ENCODE assay signal across 19 mouse cellular contexts in genomic region chr12:52318426-52318825, GRCm38 (mm10).
"Had no signal": no experiment of that assay in that cellular context is flagged by ENCODE, and none has a peak within 500 bp of the region (broad histone marks: within the 10 kb centered on the region; RNA-seq: fewer than 3 reads in every experiment).

No protein-coding gene starts in this region.

- ATAC-seq: hindbrain, postnatal 0 days; inflammation-experienced regulatory T-cells, adult 6 months; intestine, embryonic 16.5 days; liver, postnatal 0 days; lung, postnatal 0 days; midbrain, embryonic 15.5 days had no signal

- DNase-seq: left cerebral cortex, postnatal 4 days; liver; liver, postnatal 0 days; lung, embryonic 14.5 days; lung, postnatal 36 days; retina, postnatal 1 day; thymus, adult 18-20 months; thymus, postnatal 36 days had no signal

- H3K27me3 ChIP-seq: limb, embryonic 13.5 days; megakaryocyte, embryonic 14.5 days; midbrain, embryonic 15.5 days; neural tube, embryonic 13.5 days had no signal

- H3K4me1 ChIP-seq: limb, embryonic 13.5 days; megakaryocyte, embryonic 14.5 days; midbrain, embryonic 15.5 days; neural tube, embryonic 13.5 days had no signal

- H3K9me3 ChIP-seq: limb, embryonic 13.5 days; megakaryocyte, embryonic 14.5 days; midbrain, embryonic 15.5 days had no signal

- H3K36me3 ChIP-seq: limb, embryonic 13.5 days; midbrain, embryonic 10.5 days; midbrain, embryonic 15.5 days; neural tube, embryonic 13.5 days had no signal

- H3K4me3 ChIP-seq: limb, embryonic 13.5 days; megakaryocyte, embryonic 14.5 days; midbrain, embryonic 10.5 days; midbrain, embryonic 15.5 days; neural tube, embryonic 13.5 days had no signal

- H3K27ac ChIP-seq: hindbrain, embryonic 14.5 days; hindbrain, postnatal 0 days; limb, embryonic 13.5 days; liver, embryonic 14.5 days; midbrain, embryonic 10.5 days; midbrain, embryonic 15.5 days; neural tube, embryonic 13.5 days had no signal

- H3K9ac ChIP-seq: hindbrain, embryonic 14.5 days; limb, embryonic 13.5 days; liver, embryonic 14.5 days; liver, postnatal 0 days; lung, embryonic 14.5 days; midbrain, embryonic 15.5 days; neural tube, embryonic 13.5 days had no signal

- H3K4me2 ChIP-seq: hindbrain, embryonic 14.5 days; limb, embryonic 13.5 days; lung, embryonic 14.5 days; midbrain, embryonic 15.5 days; neural tube, embryonic 13.5 days had no signal
